25 mouse cellular contexts compared by ENCODE assay signal in genomic region chr11:97071129-97071528, GRCm38 (mm10). TPM values are rescaled to one million over a fixed set of nuclear protein-coding genes. Genes with fewer than 3 reads are reported as not detected.
A peak's percentile ranks its signal among the peaks of the same experiment; 100 is the strongest.
DNase-seq lines count a peak whose midpoint lies in the region; ATAC-seq and TF ChIP-seq lines count a peak whose summit lies in the region.
"Had no signal": no experiment of that assay in that cellular context is flagged by ENCODE, and none has a peak within 500 bp of the region (broad histone marks: within the 10 kb centered on the region; RNA-seq: fewer than 3 reads in every experiment).

No protein-coding gene starts in this region.

- H3K36me3 ChIP-seq in heart, embryonic 11.5 days (ENCODE audit: control insufficient read depth, insufficient read depth, low read length): peaks cover 3% of the 10 kb centered on the region; the same call in 1 of the 2 replicates
- H3K36me3 ChIP-seq in heart, embryonic 10.5 days: peaks cover 22% of the 10 kb centered on the region
- peaks cover 19% of the 10 kb centered on the region for H3K36me3 ChIP-seq in heart, postnatal 0 days (replicated peaks; ENCODE audit: control insufficient read depth, insufficient read depth, low read length)
- H3K36me3 ChIP-seq: stomach, embryonic 15.5 days had no signal

- no peak overlapping the region for H3K4me3 ChIP-seq in heart, embryonic 11.5 days (ENCODE audit: low read depth, low read length)
- no peak overlapping the region for H3K4me3 ChIP-seq in heart, embryonic 10.5 days
- no peak overlapping the region for H3K4me3 ChIP-seq in heart, postnatal 0 days (ENCODE audit: low read depth, low read length)
- H3K4me3 ChIP-seq: hindbrain, embryonic 15.5 days; intestine, embryonic 15.5 days; midbrain, embryonic 10.5 days; stomach, embryonic 15.5 days had no signal

- H3K4me2 ChIP-seq in heart, embryonic 11.5 days: no peak overlapping the region
- no peak overlapping the region for H3K4me2 ChIP-seq in heart, postnatal 0 days (ENCODE audit: low read depth, low read length)
- H3K4me2 ChIP-seq: hindbrain, embryonic 15.5 days; intestine, embryonic 15.5 days; stomach, embryonic 15.5 days had no signal

- peak; percentile 37 to 55 for DNase-seq in heart, adult 18-20 months
- peak; percentile 18 for DNase-seq in NIH3T3 (ENCODE audit: low read depth)
- no peak for DNase-seq in heart, embryonic 10.5 days (ENCODE audit: low spot score)
- DNase-seq in heart, postnatal 0 days (ENCODE audit: low spot score): peak; percentile 86
- no peak for DNase-seq in layer of hippocampus, adult 8-10 months (ENCODE audit: low spot score in 2 of 2)
- DNase-seq in right cerebral cortex, postnatal 4 days: no peak
- DNase-seq: adrenal gland, adult 8-10 months; cerebellum, adult 18-20 months; cerebellum, postnatal 14 days; forebrain, postnatal 0 days; liver, postnatal 0 days; lung, postnatal 10 days; thymus, postnatal 4 days had no signal

- H3K27ac ChIP-seq in heart, embryonic 11.5 days (ENCODE audit: low read depth, low read length): no peak overlapping the region
- peak overlapping the region; percentile 52; the same call in 1 of the 2 replicates for H3K27ac ChIP-seq in heart, embryonic 10.5 days
- H3K27ac ChIP-seq in heart, postnatal 0 days (ENCODE audit: low read depth): peak overlapping the region; percentile 59
- H3K27ac ChIP-seq: hindbrain, embryonic 15.5 days; intestine, embryonic 15.5 days; midbrain, embryonic 10.5 days; stomach, embryonic 15.5 days had no signal

- H3K4me1 ChIP-seq in heart, embryonic 11.5 days (ENCODE audit: control insufficient read depth, insufficient read depth, low read length): peaks cover 4% of the 10 kb centered on the region; the same call in 1 of the 2 replicates
- peaks cover 21% of the 10 kb centered on the region for H3K4me1 ChIP-seq in heart, embryonic 10.5 days
- H3K4me1 ChIP-seq in heart, postnatal 0 days (ENCODE audit: control insufficient read depth, insufficient read depth): no peaks in the 10 kb centered on the region
- H3K4me1 ChIP-seq: hindbrain, embryonic 15.5 days; midbrain, embryonic 10.5 days; stomach, embryonic 15.5 days had no signal

- no peak overlapping the region for H3K9ac ChIP-seq in heart, embryonic 11.5 days (ENCODE audit: low read depth, low read length)
- H3K9ac ChIP-seq in heart, postnatal 0 days (replicated peaks; ENCODE audit: low read depth, low read length): no peak overlapping the region
- H3K9ac ChIP-seq: forebrain, postnatal 0 days; hindbrain, embryonic 15.5 days; intestine, embryonic 15.5 days; liver, postnatal 0 days; stomach, embryonic 15.5 days had no signal

- no peaks in the 10 kb centered on the region for H3K9me3 ChIP-seq in heart, embryonic 11.5 days (replicated peaks; ENCODE audit: control insufficient read depth, low read length)
- no peaks in the 10 kb centered on the region for H3K9me3 ChIP-seq in heart, embryonic 10.5 days
- H3K9me3 ChIP-seq in heart, postnatal 0 days (replicated peaks; ENCODE audit: control insufficient read depth, low read length): no peaks in the 10 kb centered on the region
- H3K9me3 ChIP-seq: hindbrain, embryonic 15.5 days; intestine, embryonic 15.5 days; midbrain, embryonic 10.5 days; stomach, embryonic 15.5 days had no signal

- no peak; the same call in 1 of the 2 replicates for ATAC-seq in heart, embryonic 11.5 days (replicated peaks; ENCODE audit: insufficient number of reproducible peaks, low FRiP score, low TSS enrichment)
- peak; percentile 93 for ATAC-seq in heart, postnatal 0 days (ENCODE audit: insufficient read depth, low read depth)
- ATAC-seq: activated CD4-positive, CD25-positive, alpha-beta regulatory T cell, adult 4 months; forebrain, postnatal 0 days; intestine, embryonic 15.5 days; liver, postnatal 0 days had no signal

- WGBS in heart, embryonic 11.5 days (ENCODE audit: insufficient replicate concordance): 37% methylated on average over 1 of the region's 1 CpGs
- WGBS in heart, embryonic 10.5 days: 50% methylated on average over 1 of the region's 1 CpGs
- 14% methylated on average over 1 of the region's 1 CpGs for WGBS in heart, postnatal 0 days

- H3K27me3 ChIP-seq in heart, embryonic 11.5 days (ENCODE audit: control insufficient read depth, insufficient read depth, low read length): no peaks in the 10 kb centered on the region
- peaks cover 9% of the 10 kb centered on the region; the same call in 1 of the 2 replicates for H3K27me3 ChIP-seq in heart, embryonic 10.5 days (ENCODE audit: insufficient read depth, poor library complexity, severe bottlenecking)
- no peaks in the 10 kb centered on the region for H3K27me3 ChIP-seq in heart, postnatal 0 days (ENCODE audit: control insufficient read depth, insufficient read depth, low read length)
- H3K27me3 ChIP-seq: hindbrain, embryonic 15.5 days; intestine, embryonic 15.5 days; stomach, embryonic 15.5 days had no signal

- TF ChIP-seq CTCF in heart, postnatal 0 days (IDR thresholded peaks at IDR 0.05; ENCODE audit: low read depth): no peak

- peak; percentile 79 for TF ChIP-seq EP300 in heart, postnatal 0 days (IDR thresholded peaks at IDR 0.05; ENCODE audit: low read depth)

RNA-seq across cellular contexts. Expression of gene Osbpl7, which starts 20.7 kb away (rescaled TPM):
- total RNA-seq in heart, adult 18-20 months (2021): 1 to 10 TPM; 3.8 to 5.1 TPM
- 3.9 and 4.1 TPM in 2 replicates for polyA plus RNA-seq in heart, embryonic 11.5 days (2014; fragmentation: Nextera tagmentation; extraction: Ambion mirVana)
- 6.5 and 9.4 TPM in 2 replicates for polyA plus RNA-seq in heart, embryonic 10.5 days (2016; fragmentation: Nextera tagmentation; extraction: Ambion mirVana)
- 8.6 and 10.6 TPM in 2 replicates for total RNA-seq in heart, postnatal 0 days (2014; rRNA removed; ENCODE audit: low replicate concordance)
- polyA plus RNA-seq in heart, postnatal 0 days (2015; fragmentation: Nextera tagmentation; extraction: Ambion mirVana): 2.7 and 3.0 TPM in 2 replicates
- 10 to 100 TPM; 18.6 to 21.7 (median 20.6) TPM for total RNA-seq in layer of hippocampus, adult 8-10 months (2022)

RNA-seq across cellular contexts. Expression of gene Mrpl10, which starts 29.8 kb away (rescaled TPM):
- 10 to 100 TPM; 92.1 to 94.8 TPM for total RNA-seq in heart, adult 18-20 months (2021)
- polyA plus RNA-seq in heart, embryonic 11.5 days (2014; fragmentation: Nextera tagmentation; extraction: Ambion mirVana): 83.9 and 87.2 TPM in 2 replicates
- 82.7 and 93.1 TPM in 2 replicates for polyA plus RNA-seq in heart, embryonic 10.5 days (2016; fragmentation: Nextera tagmentation; extraction: Ambion mirVana)
- total RNA-seq in heart, postnatal 0 days (2014; rRNA removed; ENCODE audit: low replicate concordance): 77.7 and 81.2 TPM in 2 replicates
- polyA plus RNA-seq in heart, postnatal 0 days (2015; fragmentation: Nextera tagmentation; extraction: Ambion mirVana): 67.0 and 67.3 TPM in 2 replicates
- total RNA-seq in layer of hippocampus, adult 8-10 months (2022): 10 to 100 TPM; 76.3 to 85.2 (median 77.8) TPM

RNA-seq across cellular contexts. Expression of gene Lrrc46, which starts 29.9 kb away (rescaled TPM):
- under 1 TPM; 0.25 to 0.36 TPM for total RNA-seq in heart, adult 18-20 months (2021)
- polyA plus RNA-seq in heart, embryonic 11.5 days (2014; fragmentation: Nextera tagmentation; extraction: Ambion mirVana): 0.59 and 0.93 TPM in 2 replicates
- polyA plus RNA-seq in heart, embryonic 10.5 days (2016; fragmentation: Nextera tagmentation; extraction: Ambion mirVana): 0.28 and 0.35 TPM in 2 replicates
- total RNA-seq in heart, postnatal 0 days (2014; rRNA removed; ENCODE audit: low replicate concordance): 0.80 TPM in 1 of 2 replicates, not detected in the other
- polyA plus RNA-seq in heart, postnatal 0 days (2015; fragmentation: Nextera tagmentation; extraction: Ambion mirVana): 0.53 and 0.65 TPM in 2 replicates
- 1 to 10 TPM in 2 of 4 experiments, under 1 TPM in 2; 0.87 to 1.9 (median 1.3) TPM for total RNA-seq in layer of hippocampus, adult 8-10 months (2022)
- total RNA-seq: hematopoietic stem cell, adult 5-6 weeks had no signal
- polyA plus RNA-seq: activated CD4-positive, CD25-positive, alpha-beta regulatory T cell, adult 4 months had no signal

RNA-seq across cellular contexts. Expression of gene Scrn2, which starts 41.4 kb away (rescaled TPM):
- 10 to 100 TPM; 15.4 TPM for total RNA-seq in heart, adult 18-20 months (2021)
- 13.9 and 16.6 TPM in 2 replicates for polyA plus RNA-seq in heart, embryonic 11.5 days (2014; fragmentation: Nextera tagmentation; extraction: Ambion mirVana)
- 21.3 and 30.0 TPM in 2 replicates for polyA plus RNA-seq in heart, embryonic 10.5 days (2016; fragmentation: Nextera tagmentation; extraction: Ambion mirVana)
- 29.3 and 31.7 TPM in 2 replicates for total RNA-seq in heart, postnatal 0 days (2014; rRNA removed; ENCODE audit: low replicate concordance)
- polyA plus RNA-seq in heart, postnatal 0 days (2015; fragmentation: Nextera tagmentation; extraction: Ambion mirVana): 16.6 and 19.0 TPM in 2 replicates
- 1 to 10 TPM; 4.3 to 6.9 (median 6.3) TPM for total RNA-seq in layer of hippocampus, adult 8-10 months (2022)

RNA-seq across cellular contexts. Expression of gene Tbx21, which starts 44.0 kb away (rescaled TPM):
- total RNA-seq in heart, adult 18-20 months (2021): under 1 TPM; 0.10 to 0.41 TPM
- not detected in 2 replicates for polyA plus RNA-seq in heart, embryonic 11.5 days (2014; fragmentation: Nextera tagmentation; extraction: Ambion mirVana)
- 0.21 TPM in 1 of 2 replicates, not detected in the other for polyA plus RNA-seq in heart, embryonic 10.5 days (2016; fragmentation: Nextera tagmentation; extraction: Ambion mirVana)
- not detected in 2 replicates for total RNA-seq in heart, postnatal 0 days (2014; rRNA removed; ENCODE audit: low replicate concordance)
- not detected in 2 replicates for polyA plus RNA-seq in heart, postnatal 0 days (2015; fragmentation: Nextera tagmentation; extraction: Ambion mirVana)
- under 1 TPM in 1 of 4 experiments, not detected in 3; 0.18 TPM for total RNA-seq in layer of hippocampus, adult 8-10 months (2022)
- total RNA-seq: MEL had no signal
- polyA plus RNA-seq: C2C12; embryonic facial prominence, embryonic 11.5 days; kidney, embryonic 14.5 days; limb, embryonic 11.5 days; stomach, embryonic 15.5 days had no signal

Comparison
In these comparisons a context has a peak if more than half of its experiments do, and no peak if none do; other contexts are left out.
1. DNase-seq: peak in heart, adult 18-20 months (2 of 2), NIH3T3 (single experiment) and heart, postnatal 0 days (single experiment); none in heart, embryonic 10.5 days (single experiment), layer of hippocampus, adult 8-10 months (0 of 2) and right cerebral cortex, postnatal 4 days (single experiment).